Mouse (Mus musculus) yolk sac, embryonic 10.5 days (tissue): ENCODE data around the gene Fabp2.
"Not testable (repeated sequence)": the region's sequence is repeated elsewhere in the genome, so short reads cannot be mapped to it uniquely, and the experiment has no call there.

Experiments used
- DNase-seq: peaks from one replicate; pipeline ENCODE4 v3.0.0-alpha.2; 2017; ENCODE audit warnings: low spot score

The Fabp2 gene

DNA sequence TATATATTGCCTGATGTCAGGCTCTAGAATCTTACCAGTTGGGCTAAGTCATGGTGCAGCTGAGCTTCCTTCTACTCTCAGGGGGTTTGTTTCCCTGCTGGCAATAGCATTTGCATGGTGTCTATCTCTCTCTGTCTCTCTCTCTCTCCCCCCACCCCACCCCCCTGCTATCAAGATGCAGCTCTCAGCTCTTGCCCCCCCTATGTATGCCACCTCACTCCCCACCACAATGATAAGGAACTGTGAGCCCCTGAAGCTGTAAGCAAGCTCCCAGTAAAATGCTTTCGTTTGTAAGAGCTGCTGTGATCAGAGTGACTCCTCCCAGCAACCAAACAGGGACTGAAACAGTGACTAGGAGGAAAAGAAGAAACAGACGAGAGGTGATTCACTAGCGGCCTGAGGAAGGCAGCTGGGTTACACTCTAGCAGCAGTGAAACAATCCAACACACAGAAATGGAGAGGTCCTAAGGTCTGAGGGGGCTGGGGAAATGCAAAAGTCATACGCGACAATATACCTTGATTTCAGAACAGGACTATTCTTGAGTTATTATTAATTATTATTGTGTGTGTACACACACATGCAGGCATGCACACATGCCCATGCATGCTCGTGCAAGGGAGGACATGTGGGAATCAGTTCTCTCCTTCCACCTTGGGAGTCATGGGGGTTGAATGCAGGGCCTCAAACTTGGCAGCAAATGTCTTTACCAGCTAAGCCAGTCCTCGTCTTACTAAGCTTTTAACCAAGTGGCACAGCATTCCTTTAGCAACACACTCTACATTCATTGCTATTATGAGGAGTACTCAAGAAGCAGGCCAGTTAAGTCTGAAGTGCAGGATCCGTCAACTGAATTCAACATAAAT, 25.9 kb downstream of the Fabp2 start:
- no peak for DNase-seq

DNA sequence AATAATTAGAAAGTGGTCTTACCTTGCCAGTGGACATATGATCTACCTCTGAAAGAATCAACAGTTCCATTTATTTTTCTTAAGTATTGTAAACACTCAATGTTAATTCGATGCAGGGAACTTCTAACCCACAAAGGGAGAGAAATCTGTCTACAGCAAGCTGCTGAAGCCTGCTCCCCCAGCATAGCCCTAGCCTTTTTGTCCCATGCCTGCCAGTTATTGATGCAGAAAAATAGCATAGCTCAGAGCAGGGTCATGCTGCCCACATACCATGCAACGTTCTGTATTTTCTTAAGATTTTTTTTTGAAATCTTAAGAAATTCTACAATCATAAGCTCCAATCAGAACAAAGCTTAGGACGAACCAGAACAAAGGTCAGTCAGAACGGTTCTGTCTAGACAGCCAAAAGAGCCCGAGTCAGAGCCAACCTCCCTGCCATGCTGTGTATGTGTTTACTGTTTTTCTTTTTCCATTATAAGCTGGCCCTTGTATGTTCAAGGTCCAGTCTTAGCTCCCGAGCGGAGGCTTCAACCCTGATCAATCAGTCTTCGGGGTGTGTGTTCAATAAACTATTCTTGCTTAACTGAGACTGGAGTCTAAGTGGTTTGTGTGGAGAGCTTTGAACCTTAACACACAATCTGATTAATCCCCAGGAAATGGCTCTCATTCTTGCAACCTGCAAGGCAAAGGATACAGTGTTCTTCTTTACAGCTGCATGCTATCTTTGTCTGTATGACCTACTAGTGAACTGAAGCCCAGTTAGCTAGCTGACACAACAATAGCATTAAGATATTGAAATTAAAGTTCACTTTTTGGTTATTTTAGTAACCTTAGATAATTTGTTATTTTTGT, 27.0 kb downstream of the Fabp2 start:
- no peak for DNase-seq

DNA sequence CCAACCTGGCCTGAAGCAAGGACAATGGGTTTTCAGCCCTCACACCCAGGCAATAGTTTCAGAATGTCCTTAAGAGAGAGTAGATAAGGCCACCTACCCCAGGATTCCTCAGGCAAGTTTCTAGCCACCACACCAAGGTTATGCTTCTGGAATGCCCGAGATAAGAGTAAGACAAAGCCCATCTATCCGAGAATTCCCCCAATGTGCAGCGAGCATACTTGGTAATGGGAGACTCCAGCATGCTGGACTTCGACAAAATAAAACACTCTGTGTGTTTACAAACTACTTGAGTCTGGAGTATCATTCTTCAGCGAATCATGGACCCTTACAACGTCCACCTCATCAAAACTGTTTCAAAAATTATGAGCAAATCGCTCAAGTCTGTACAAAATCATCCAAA, 28.3 kb downstream of the Fabp2 start:
- DNase-seq = peak; percentile 11

DNA sequence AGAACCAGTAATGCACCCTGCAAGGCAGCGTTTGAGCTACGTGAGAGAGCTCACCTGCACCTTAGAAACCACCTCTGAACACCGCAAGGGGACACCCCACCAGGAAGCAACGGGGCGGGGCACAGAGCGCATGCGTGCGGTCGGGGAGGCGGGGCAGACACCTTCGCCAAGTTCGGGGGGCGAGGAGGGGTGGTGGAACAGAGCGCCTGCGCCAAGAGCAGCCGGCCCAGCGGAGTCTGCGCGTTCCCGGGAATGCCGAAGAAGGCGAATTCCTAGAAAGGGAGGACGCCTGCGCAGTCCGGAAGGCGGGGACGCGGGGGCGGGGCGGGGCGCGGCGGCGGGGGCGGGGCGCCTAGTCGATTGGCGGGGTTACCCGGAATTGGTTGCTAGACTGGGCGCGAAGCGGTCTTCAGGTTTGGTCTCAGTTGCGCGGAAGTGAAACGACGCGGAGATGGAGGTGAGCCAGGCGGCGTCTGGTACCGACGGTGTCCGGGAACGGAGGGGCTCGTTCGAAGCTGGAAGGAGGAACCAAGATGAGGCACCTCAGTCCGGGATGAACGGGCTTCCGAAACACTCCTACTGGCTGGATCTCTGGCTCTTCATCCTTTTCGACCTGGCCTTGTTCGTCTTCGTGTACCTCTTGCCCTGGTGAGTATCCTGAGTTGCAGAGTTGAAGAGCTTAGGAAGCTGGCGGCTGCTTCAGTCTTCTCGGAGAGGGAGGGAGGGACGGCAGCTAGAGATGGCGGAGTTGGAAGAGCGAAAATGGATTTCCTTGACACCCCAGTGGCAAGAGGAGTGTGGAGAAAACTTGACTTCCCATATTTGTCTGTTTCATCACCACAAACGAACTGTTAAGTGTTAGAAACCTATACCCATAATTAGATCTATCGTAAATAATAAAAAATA, 29.4 kb downstream of the Fabp2 start, which contains the start of gene 1810037I17Rik:
Gene 1810037I17Rik, plus strand, starts transcription at position 195 of the 906 bp plus-strand sequence.
- DNase-seq = peak; percentile 99

DNA sequence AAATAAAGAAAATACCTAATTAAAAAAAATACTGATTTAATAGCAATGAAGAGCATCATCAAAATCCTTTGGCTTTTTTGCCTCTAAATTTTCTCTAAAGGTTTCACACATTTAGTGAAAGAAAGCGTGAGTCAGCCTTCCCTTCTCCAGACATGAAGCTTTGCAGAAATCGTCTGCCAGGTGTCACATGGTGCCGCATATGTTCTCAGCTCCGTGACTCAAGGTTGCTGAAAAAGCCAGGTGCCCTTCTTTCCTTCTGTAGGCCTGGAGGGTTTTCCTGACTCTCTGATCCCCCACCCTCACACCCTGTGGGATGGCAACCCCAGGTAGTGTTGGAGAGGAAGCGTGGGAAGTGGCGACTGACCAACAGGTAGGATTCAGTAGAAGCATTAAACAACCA, 34.9 kb downstream of the Fabp2 start:
- no peak for DNase-seq

- DNase-seq = no peak
Observed at GRCm38 (mm10) chr3:122932466-122932865, 37.6 kb downstream of the Fabp2 start.

DNA sequence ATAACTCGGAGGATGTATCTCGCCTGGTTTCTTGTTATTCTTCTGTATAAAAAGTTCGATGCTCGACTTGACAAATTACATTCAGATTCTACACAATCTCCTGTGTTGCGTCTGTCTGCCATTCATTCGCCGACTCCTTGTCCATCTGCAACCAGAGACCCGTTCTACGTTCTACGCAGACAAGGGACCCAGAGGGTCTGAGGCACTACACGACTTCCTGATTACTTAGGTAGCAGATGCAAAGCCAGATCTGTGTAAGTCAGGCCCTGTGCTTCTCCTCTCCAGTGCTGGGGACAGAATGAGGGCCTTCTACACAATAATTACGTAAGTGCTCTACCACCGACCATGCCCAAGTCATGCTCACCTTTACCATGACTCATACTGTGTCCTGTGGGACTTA, 42.3 kb downstream of the Fabp2 start:
- not testable (repeated sequence) for DNase-seq

- no peak for DNase-seq
Observed at GRCm38 (mm10) chr3:122939215-122939614, 44.3 kb downstream of the Fabp2 start.

DNA sequence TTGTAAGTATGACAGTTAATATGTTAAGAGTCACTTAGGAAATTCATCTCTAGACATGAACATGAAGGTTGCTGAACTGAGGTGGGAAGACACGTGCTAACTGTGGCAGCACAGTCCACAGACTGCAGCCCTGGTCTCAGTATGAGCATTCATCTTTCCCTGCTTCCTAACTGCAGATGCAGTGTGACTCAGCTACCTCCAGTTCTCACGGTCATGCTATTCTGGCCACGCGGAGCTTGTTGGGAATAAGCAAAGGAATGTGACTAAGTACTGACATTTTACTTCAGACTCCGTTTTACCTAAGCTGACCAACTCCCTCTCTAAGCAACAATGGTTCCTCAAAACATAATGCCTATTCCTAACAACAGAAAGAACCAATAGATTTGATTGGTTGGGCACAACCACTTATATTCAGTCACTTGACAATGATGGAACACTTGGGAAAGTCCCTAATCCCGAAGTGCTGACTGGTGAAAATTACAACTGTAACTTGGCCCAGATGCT, 48.6 kb downstream of the Fabp2 start:
- DNase-seq = no peak
